Mouse (Mus musculus): ENCODE measurements around the gene Gm17509. TPM values are rescaled to one million over a fixed set of nuclear protein-coding genes. Genes with fewer than 3 reads are reported as not detected.

The Gm17509 gene
- polyA plus RNA-seq, 1 experiment from 2014 or later, result 0.48 TPM

GRCm38 (mm10) chr13:117216126-117216525, 4.7 kb downstream of the Gm17509 start:
- 10% methylated on average over 10 of the region's 10 CpGs for WGBS
- DNase-seq (ENCODE audit: low spot score) (no peak), ATAC-seq (ENCODE audit: low FRiP score) (no peak)

GRCm38 (mm10) chr13:117215481-117215880, 5.4 kb downstream of the Gm17509 start:
- ATAC-seq (ENCODE audit: low FRiP score), result no peak
- WGBS, result 5% methylated on average over 10 of the region's 10 CpGs
- Histone ChIP-seq H3K9me3 (ENCODE audit: control insufficient read depth, low read length) (no peaks in the 10 kb centered on the region), H3K27me3 (ENCODE audit: control insufficient read depth, insufficient read depth, low read length) (no peaks in the 10 kb centered on the region), H3K9ac (no peak overlapping the region), H3K27ac (no peak overlapping the region), H3K4me1 (replicated peaks; ENCODE audit: control insufficient read depth, insufficient read depth, low read length) (peaks cover 11% of the 10 kb centered on the region; the same call in 1 of the 2 replicates), H3K4me2 (replicated peaks) (no peak overlapping the region), H3K36me3 (replicated peaks; ENCODE audit: control insufficient read depth, insufficient read depth) (no peaks in the 10 kb centered on the region), H3K4me3 (replicated peaks; ENCODE audit: low read length) (no peak overlapping the region)
- no peak for DNase-seq (ENCODE audit: low spot score)

More at GRCm38 (mm10) chr13:117216126-117216525, 4.7 kb downstream of the Gm17509 start:
- H3K27me3 ChIP-seq (ENCODE audit: control insufficient read depth, insufficient read depth, low read length), result no peaks in the 10 kb centered on the region
- no peak overlapping the region for H3K4me3 ChIP-seq (replicated peaks; ENCODE audit: low read length)
- H3K4me1 ChIP-seq (replicated peaks; ENCODE audit: control insufficient read depth, insufficient read depth, low read length), result peaks cover 11% of the 10 kb centered on the region; the same call in 1 of the 2 replicates
- no peaks in the 10 kb centered on the region for H3K36me3 ChIP-seq (replicated peaks; ENCODE audit: control insufficient read depth, insufficient read depth)
- no peak overlapping the region for H3K9ac ChIP-seq
- no peak overlapping the region for H3K4me2 ChIP-seq (replicated peaks)
- no peaks in the 10 kb centered on the region for H3K9me3 ChIP-seq (ENCODE audit: control insufficient read depth, low read length)
- H3K27ac ChIP-seq, result no peak overlapping the region

GRCm38 (mm10) chr13:117211386-117211875, 9.4 kb downstream of the Gm17509 start:
- Histone ChIP-seq H3K9me3 (ENCODE audit: control insufficient read depth, low read length) (no peaks in the 10 kb centered on the region), H3K4me1 (replicated peaks; ENCODE audit: control insufficient read depth, insufficient read depth, low read length) (no peaks in the 10 kb centered on the region), H3K27ac (no peak overlapping the region), H3K4me3 (replicated peaks; ENCODE audit: low read length) (no peak overlapping the region), H3K9ac (no peak overlapping the region), H3K36me3 (replicated peaks; ENCODE audit: control insufficient read depth, insufficient read depth) (no peaks in the 10 kb centered on the region), H3K4me2 (replicated peaks) (no peak overlapping the region), H3K27me3 (ENCODE audit: control insufficient read depth, insufficient read depth, low read length) (no peaks in the 10 kb centered on the region)
- no peak for ATAC-seq (ENCODE audit: low FRiP score)
- WGBS, result 49% methylated on average over 11 of the region's 11 CpGs
- DNase-seq (ENCODE audit: low spot score), result no peak

- H3K36me3 ChIP-seq (replicated peaks; ENCODE audit: control insufficient read depth, insufficient read depth), result no peaks in the 10 kb centered on the region
- H3K27ac ChIP-seq, result no peak within 1 kb of the TSS
- no peak within 1 kb of the TSS for H3K4me2 ChIP-seq (replicated peaks)
- DNase-seq (ENCODE audit: low spot score) (no peak), ATAC-seq (ENCODE audit: low FRiP score) (no peak)
- H3K9me3 ChIP-seq (ENCODE audit: control insufficient read depth, low read length), result no peaks in the 10 kb centered on the region
- H3K4me3 ChIP-seq (replicated peaks; ENCODE audit: low read length), result no peak within 1 kb of the TSS
- no peaks in the 10 kb centered on the region for H3K4me1 ChIP-seq (replicated peaks; ENCODE audit: control insufficient read depth, insufficient read depth, low read length)
- H3K9ac ChIP-seq, result no peak within 1 kb of the TSS
- no peaks in the 10 kb centered on the region for H3K27me3 ChIP-seq (ENCODE audit: control insufficient read depth, insufficient read depth, low read length)
- WGBS, result 85% methylated on average over 6 of the region's 6 CpGs
Measured at GRCm38 (mm10) chr13:117208236-117208635, 12.6 kb downstream of the Gm17509 start, which contains the start of gene Emb. Emb (plus strand) TSS chr13:117208536.

GRCm38 (mm10) chr13:117206066-117206465, 14.8 kb downstream of the Gm17509 start:
- 94% methylated on average over 8 of the region's 8 CpGs for WGBS
- Histone ChIP-seq H3K27me3 (ENCODE audit: control insufficient read depth, insufficient read depth, low read length) (no peaks in the 10 kb centered on the region), H3K4me2 (replicated peaks) (no peak overlapping the region), H3K36me3 (replicated peaks; ENCODE audit: control insufficient read depth, insufficient read depth) (no peaks in the 10 kb centered on the region), H3K9ac (no peak overlapping the region), H3K4me3 (replicated peaks; ENCODE audit: low read length) (no peak overlapping the region), H3K4me1 (replicated peaks; ENCODE audit: control insufficient read depth, insufficient read depth, low read length) (no peaks in the 10 kb centered on the region), H3K27ac (no peak overlapping the region), H3K9me3 (ENCODE audit: control insufficient read depth, low read length) (no peaks in the 10 kb centered on the region)
- DNase-seq (ENCODE audit: low spot score) (no peak), ATAC-seq (ENCODE audit: low FRiP score) (no peak)

GRCm38 (mm10) chr13:117204685-117205084, 16.2 kb downstream of the Gm17509 start:
- Histone ChIP-seq H3K4me3 (replicated peaks; ENCODE audit: low read length) (no peak overlapping the region), H3K36me3 (replicated peaks; ENCODE audit: control insufficient read depth, insufficient read depth) (no peaks in the 10 kb centered on the region), H3K9me3 (ENCODE audit: control insufficient read depth, low read length) (no peaks in the 10 kb centered on the region), H3K4me2 (replicated peaks) (no peak overlapping the region), H3K9ac (no peak overlapping the region), H3K27ac (no peak overlapping the region), H3K27me3 (ENCODE audit: control insufficient read depth, insufficient read depth, low read length) (no peaks in the 10 kb centered on the region), H3K4me1 (replicated peaks; ENCODE audit: control insufficient read depth, insufficient read depth, low read length) (no peaks in the 10 kb centered on the region)
- DNase-seq (ENCODE audit: low spot score) (no peak), ATAC-seq (ENCODE audit: low FRiP score) (no peak)
- 92% methylated on average over 7 of the region's 7 CpGs for WGBS

- Histone ChIP-seq H3K4me2 (replicated peaks) (no peak overlapping the region), H3K27ac (no peak overlapping the region), H3K4me3 (replicated peaks; ENCODE audit: low read length) (no peak overlapping the region), H3K9ac (no peak overlapping the region), H3K36me3 (replicated peaks; ENCODE audit: control insufficient read depth, insufficient read depth) (no peaks in the 10 kb centered on the region), H3K9me3 (ENCODE audit: control insufficient read depth, low read length) (no peaks in the 10 kb centered on the region), H3K27me3 (ENCODE audit: control insufficient read depth, insufficient read depth, low read length) (no peaks in the 10 kb centered on the region), H3K4me1 (replicated peaks; ENCODE audit: control insufficient read depth, insufficient read depth, low read length) (no peaks in the 10 kb centered on the region)
- DNase-seq (ENCODE audit: low spot score), result peak; percentile 50
- 48% methylated on average over 22 of the region's 22 CpGs for WGBS
- ATAC-seq (ENCODE audit: low FRiP score), result no peak; the same call in 1 of the 2 replicates
Measured at GRCm38 (mm10) chr13:117202755-117203471, 18.0 kb downstream of the Gm17509 start.

- WGBS, result 89% methylated on average over 7 of the region's 7 CpGs
- DNase-seq (ENCODE audit: low spot score) (peak; percentile 74), ATAC-seq (ENCODE audit: low FRiP score) (no peak)
- H3K27ac ChIP-seq, result no peak overlapping the region
- H3K4me3 ChIP-seq (replicated peaks; ENCODE audit: low read length), result no peak overlapping the region
- H3K4me1 ChIP-seq (replicated peaks; ENCODE audit: control insufficient read depth, insufficient read depth, low read length), result no peaks in the 10 kb centered on the region
- no peak overlapping the region for H3K9ac ChIP-seq
- no peaks in the 10 kb centered on the region for H3K9me3 ChIP-seq (ENCODE audit: control insufficient read depth, low read length)
- H3K27me3 ChIP-seq (ENCODE audit: control insufficient read depth, insufficient read depth, low read length), result no peaks in the 10 kb centered on the region
- H3K36me3 ChIP-seq (replicated peaks; ENCODE audit: control insufficient read depth, insufficient read depth), result no peaks in the 10 kb centered on the region
- no peak overlapping the region for H3K4me2 ChIP-seq (replicated peaks)
Measured at GRCm38 (mm10) chr13:117198402-117199083, 22.3 kb downstream of the Gm17509 start.

GRCm38 (mm10) chr13:117197666-117198065, 23.2 kb downstream of the Gm17509 start:
- no peak for DNase-seq (ENCODE audit: low spot score)
- H3K4me2 ChIP-seq (replicated peaks), result no peak overlapping the region

More at GRCm38 (mm10) chr13:117197666-117198065, 23.2 kb downstream of the Gm17509 start:
- no peak for ATAC-seq (ENCODE audit: low FRiP score)
- 93% methylated on average over 2 of the region's 2 CpGs for WGBS
- Histone ChIP-seq H3K9ac (no peak overlapping the region), H3K4me3 (replicated peaks; ENCODE audit: low read length) (no peak overlapping the region), H3K27me3 (ENCODE audit: control insufficient read depth, insufficient read depth, low read length) (no peaks in the 10 kb centered on the region), H3K9me3 (ENCODE audit: control insufficient read depth, low read length) (no peaks in the 10 kb centered on the region), H3K27ac (no peak overlapping the region), H3K36me3 (replicated peaks; ENCODE audit: control insufficient read depth, insufficient read depth) (no peaks in the 10 kb centered on the region), H3K4me1 (replicated peaks; ENCODE audit: control insufficient read depth, insufficient read depth, low read length) (no peaks in the 10 kb centered on the region)
